Mouse (Mus musculus) cerebellum, postnatal 4 days (tissue): ENCODE measurements at regions not wholly inside any gene's neighbourhood (a gene's known extent, or its start where the extent isn't known, plus 50 kb on each side); places are given as distances from the start of the nearest gene placed in this dataset.
"Not testable (repeated sequence)": the region's sequence is repeated elsewhere in the genome, so short reads cannot be mapped to it uniquely, and the experiment has no call there.

Experiments used
- DNase-seq, 2 experiments: peaks; one replicate each; pipeline ENCODE4 v3.0.0; 2022; ENCODE audit warnings: low spot score in 2 of 2, mixed read lengths in 1 of 2

DNA sequence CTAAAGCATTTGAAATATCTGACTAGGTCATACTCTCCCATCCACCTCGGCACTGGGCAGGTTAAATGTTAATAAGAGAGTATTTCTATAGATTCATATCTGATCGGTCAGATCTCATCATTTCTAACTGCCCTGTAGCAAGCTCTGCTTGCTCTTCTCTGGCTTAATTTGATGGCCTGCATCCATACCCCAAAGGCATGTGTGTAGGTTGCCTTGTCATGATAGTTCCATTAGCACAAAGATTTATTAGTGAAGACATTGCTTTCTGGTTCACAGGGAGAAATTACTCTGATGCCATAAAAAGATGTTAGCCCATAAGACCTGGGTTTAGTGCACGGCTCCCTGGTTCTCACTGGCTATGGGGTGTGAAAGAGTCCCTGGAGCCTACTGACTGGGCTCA lies 232.3 kb downstream of the Lpin1 start:
- DNase-seq: no peak

DNA sequence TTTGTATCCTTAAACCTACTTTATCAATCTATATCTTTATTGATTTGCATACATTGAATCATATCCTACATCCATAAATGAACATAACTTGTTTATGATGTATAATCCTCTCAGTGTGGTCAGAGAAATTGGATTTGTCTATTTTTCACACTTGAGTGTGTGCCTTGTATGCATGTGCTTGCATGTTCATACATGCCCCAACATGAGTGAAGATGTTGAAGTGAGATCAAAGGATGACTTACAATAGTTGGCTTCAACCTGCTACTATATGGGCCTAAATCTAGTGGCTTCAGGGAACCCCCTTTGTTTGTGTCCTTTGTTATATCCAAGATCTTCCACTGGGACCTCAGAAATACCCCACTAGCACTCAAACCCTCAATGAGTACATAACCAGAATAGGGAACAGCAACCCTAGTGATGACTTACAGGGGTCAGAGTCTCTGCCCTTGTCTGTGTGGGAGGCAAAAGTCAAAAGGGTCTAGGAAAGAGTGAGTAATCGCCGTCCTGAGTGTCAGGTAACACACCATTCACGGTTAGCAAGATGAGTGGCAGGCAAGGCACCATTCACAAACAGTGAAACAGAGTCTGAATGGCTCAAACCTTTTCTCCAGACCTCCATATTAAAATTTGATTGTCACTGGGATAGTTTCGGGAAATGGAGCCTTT lies 236.3 kb downstream of the Lpin1 start:
- DNase-seq: no peak

DNA sequence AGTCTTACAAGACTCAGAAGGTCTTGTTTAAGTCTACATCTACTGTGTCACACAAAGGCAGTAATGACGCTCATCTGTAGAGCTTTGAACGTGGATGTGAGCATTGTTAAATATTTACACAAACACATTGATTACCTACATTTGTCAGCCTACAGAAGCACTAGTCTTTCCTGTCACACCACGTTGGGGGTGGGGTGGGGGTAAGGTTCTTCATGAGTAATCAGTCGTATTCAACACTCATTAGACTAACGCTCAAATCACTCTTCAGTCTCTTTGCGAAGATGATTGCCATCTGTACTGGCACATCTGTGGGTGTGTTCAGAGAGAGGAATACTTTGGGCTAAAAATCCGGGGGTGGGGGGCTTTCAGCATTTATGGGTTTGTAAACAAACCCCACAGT lies 240.7 kb downstream of the Lpin1 start:
- DNase-seq: no peak

DNA sequence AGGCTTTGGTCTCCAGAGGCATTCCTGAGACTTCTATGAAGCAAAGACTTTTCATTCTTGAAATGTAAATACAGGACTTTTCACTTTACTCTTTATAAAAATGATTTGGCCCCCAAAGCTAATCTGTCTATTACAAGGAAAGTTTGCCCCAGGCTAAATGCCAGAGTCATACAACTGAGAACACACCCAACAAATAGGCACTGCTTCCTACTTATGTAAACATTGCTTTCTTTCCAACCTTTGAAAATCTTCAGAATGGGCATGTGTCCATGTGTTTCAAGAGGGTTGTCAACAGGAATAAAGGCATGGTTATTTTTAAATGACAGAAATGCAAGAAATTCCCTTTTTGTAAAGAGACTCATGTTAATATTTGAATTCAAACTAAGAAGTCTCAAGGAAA lies 248.4 kb downstream of the Lpin1 start:
- DNase-seq: no peak

DNA sequence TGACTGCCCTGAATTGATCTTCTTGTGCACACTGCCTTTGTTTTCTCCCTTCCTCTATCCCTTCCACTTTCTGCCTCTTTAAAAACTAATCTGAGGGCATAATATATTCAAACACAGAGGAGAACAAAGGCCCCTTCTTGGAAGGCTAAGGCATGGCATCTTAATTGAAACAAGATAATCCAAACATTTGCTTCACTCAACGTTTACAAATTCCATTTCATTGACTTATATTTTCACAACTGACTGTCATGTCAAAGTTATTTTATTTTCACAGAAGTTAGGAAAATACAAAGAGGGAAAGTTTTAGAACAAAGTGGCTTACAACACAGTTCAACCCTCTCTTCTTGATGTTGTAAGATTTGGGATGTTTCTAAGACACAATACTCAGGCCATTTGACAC lies 251.9 kb downstream of the Lpin1 start:
- no peak for DNase-seq

DNA sequence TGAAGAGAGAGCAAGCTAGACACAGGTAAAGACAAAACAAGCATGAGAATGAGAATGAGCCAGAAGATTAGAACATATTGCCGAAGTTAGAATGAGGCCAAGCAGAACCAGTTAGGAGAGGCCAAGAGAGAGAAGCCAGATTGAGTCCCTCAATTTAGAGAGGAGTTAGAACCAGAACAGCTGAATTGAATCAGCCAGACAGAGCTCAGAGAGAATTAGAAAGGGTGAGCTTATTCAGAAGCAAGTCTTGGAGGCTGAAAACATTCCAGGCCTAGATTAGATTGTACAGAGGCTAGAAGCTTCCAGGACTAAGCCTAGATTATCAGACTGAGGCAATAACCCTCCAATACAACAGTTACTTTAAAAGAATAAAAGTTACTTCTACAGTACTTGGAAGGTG lies 256.1 kb downstream of the Lpin1 start:
- DNase-seq: no peak

DNA sequence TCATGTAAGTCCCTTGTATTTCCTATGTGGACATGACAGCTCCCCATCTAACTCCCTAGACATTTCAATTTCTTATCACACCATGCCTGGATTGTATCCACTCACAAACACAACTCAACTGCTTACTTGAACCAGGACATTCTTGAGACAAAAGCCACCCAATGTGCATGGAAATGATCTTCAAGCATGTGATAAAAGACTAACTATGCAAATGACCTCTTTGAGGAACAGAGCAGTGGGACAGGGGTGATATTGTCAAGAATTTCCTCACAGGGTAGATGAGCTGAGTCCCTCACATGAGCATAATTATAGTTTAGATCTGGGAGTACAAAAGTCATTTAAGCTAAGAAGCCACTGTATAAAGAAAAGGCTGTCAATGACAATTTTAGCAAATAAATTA lies 259.0 kb downstream of the Lpin1 start:
- no peak for DNase-seq

DNA sequence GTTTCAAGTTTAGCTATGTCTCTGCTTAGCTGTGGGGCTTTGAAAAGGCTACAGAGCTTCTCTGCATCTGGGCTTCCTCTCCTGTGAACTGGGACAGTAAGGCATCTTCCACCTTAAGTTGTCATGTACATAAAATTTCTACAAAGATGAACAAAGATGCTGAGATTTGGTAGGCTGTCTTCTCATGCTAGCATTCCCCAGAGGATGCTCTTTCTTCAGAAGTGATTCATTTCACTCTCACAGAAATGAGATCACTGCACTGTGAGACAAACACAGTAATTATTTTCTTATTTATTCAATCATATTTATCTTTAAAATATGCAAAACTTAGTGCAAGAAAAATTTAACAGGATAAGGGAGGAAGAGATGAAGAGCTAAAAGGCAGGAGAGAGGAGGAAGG lies 261.5 kb downstream of the Lpin1 start:
- no peak for DNase-seq

DNA sequence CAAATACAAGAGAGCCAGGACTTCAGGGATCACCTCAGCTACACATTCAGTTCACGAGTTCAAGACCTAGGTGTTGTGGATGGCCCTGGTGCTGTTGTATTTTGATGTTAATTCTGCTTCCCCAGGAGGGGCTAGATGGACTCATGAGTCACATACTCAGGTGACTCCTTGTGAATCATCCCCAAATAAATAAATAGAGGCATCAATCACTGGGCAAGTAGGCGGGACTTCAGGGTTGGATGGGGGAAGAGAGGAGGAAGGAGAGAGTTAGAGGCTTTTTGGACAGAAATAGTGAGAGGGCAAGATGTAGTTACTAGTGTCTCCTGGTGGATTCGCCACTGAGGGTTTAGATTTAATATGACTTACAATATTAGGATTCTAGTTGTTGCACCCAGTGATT lies 266.7 kb downstream of the Lpin1 start:
- no peak for DNase-seq

DNA sequence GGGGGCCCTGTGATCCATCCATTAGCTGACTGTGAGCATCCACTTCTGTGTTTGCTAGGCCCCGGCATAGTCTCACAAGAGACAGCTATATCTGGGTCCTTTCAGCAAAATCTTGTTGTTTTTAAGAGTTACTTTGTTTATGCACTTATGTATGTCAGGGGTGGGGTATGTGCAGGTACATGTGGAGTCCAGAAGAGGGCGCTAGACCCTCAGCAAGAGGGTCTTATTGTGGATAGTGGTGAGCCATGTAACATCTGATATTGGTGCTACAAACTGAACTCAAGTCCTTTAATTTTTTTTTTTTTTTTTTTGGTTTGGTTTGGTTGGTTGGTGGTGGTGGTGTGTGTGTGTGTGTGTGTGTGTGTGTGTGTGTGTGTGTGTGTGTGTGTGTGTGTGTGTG lies 268.7 kb downstream of the Lpin1 start:
- DNase-seq: not testable (repeated sequence)

DNA sequence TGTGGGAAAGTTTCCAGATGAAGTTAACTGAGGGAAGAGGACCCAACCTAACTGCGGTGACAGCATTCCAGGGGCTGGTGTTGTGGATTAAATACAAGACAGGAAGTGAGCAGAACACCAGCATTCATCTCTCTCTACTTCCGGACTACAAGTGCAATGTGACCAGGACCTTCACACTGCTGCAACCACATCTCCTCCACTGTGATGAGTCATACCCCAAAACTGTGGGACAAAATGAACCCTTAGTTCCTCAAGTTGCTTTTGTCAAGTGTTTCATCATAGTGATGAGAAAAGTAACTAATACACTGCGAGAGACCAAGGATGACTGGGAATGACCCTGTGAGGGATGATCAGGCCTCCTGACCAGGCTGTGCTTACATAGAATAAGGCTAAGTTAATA lies 279.3 kb downstream of the Lpin1 start:
- DNase-seq: no peak

DNA sequence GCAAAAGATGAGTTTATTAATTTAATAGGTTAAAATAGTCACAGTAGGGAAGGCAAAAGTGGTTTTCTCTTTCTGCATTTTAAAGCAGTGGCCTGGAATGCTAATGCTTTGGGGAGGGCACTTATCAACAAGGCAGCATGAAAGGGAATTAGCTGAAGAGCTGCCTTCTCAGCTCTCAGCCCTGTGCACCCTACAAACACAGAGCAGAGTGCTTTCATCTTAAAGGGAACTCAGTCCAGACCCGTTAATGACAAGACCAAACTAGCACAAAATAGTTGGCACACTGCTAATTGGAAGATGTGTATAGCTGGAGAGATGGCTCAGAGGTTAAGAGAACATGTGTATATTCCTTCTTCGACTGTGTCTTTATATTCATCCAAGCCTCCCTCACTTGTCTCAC lies 281.6 kb downstream of the Lpin1 start:
- no peak for DNase-seq

DNA sequence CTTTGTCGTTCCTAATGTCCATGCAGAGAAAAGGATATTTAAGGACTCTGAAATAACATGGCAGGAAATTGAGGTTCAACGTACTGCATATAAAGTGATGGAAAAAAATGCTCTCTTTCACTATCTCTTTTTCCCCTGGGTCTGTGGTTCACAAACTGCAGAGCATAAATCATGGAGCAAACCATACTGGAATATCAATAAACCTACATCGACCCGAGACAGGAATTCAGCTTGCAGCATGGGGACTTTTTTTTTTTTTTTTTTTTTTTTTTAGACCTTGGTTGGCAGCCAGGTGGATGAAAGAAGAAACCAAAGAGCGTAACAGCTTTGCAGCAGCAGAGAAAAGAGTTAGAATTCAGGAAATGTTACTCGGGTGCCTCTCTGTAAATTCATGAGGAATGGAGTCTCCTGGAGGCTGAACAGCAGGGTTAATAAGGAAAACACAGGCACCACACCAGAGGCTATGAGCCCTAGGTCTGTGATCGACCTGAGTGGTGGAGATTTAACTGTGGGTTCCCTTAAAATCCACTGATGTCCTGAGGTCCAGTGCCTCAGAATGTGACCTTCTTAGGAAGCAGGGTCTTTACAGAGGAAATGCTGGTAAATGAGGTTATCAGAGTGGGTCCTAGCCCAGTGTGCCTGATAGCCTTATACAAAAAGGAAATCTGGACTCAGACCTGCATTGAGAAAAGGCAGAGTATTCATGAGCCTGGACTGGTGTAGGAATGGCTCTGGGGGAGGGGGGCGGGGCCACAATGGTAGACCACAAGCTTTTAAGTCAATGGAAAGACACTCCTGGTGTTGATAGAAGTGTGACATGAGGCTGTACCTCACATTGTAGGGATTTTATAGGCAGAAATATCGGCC lies 290.0 kb downstream of the Lpin1 start:
- no peak for DNase-seq

DNA sequence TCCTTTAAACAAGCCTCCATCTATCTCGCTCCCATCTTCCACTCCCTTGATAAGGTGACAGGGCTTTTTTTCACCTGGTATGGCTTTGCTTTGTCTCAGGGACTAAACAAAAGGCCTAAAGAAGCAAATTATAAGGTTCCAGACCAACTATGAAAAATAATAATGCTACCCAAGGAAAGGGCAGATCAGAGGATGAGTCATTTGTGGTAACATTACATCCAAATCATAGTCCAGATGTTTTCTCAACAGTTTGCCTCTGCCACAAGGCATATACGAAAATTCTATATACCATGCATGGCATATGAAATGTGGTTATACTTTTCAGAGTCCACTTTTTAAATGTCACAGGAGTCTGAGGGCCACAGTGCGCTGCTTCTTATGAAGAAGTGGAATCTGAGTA lies 302.7 kb downstream of the Lpin1 start:
- DNase-seq: no peak

DNA sequence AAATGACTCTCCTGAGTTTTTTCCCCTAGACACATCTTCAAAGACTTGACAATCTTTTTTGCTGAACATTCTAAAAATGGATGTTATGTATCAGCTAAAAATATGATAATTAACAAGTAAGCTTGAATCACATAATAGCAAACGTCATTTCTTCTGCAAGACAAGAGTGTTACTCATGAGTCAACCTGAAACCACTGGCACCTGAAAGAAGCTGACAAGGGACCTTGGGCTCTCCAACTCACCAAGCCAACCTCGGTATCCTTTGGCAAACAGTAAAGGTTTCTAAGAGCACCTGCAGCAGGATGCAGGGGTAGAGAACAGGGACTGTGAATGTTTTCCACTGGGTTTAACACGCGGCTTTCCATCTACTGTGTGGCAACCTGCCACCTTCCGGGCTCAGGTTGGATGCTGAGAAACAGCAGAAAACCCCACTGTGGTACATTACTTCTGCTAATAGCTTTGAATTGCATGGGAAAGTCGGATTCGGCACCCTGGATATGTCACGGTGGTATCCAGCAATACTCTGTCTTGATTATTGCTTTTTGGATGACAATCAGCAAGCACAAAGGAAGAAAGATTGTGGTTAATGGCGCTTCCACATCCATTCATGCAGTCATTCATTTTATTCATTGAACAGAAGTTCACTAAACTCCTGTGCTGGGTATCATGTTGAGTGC lies 305.9 kb downstream of the Lpin1 start:
- no peak for DNase-seq

DNA sequence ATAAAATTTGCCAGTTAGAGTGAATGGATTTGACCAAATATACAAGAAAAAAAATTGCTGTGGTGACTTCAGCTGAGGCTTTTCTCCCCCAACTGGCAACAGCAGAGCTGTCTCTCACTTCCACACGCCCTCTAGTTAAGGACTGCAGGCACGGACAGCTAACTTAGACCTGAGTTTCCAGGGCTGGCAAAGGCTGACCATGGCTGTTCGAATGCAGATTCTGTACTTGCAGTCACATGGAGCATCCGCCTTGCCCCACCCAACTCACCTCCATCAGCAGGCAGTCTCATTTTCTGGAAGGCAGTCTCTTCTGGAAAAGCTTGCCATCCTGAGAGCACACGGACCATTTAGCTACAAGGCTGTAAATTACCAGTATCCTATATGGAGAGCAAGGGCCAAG lies 325.7 kb downstream of the Lpin1 start:
- no peak for DNase-seq

DNA sequence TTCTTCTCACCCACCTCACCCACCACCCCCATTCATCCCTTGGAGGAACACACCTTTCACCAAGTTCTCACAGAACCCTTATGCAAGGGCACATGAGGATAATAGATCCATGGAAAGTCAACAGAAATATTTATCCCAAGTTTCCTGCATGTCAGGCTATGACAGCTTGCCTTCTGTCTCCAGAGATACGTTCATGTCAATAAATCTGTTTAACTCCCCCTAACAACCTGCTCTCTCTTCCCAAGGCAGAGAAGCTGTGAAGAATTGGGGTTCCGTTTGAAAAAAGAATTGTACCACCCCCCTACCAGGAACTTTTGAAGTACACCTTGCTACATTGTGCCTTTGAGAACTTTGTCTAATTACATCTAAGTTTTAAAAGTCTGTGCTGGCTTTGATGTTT lies 331.6 kb downstream of the Lpin1 start:
- DNase-seq: no peak

DNA sequence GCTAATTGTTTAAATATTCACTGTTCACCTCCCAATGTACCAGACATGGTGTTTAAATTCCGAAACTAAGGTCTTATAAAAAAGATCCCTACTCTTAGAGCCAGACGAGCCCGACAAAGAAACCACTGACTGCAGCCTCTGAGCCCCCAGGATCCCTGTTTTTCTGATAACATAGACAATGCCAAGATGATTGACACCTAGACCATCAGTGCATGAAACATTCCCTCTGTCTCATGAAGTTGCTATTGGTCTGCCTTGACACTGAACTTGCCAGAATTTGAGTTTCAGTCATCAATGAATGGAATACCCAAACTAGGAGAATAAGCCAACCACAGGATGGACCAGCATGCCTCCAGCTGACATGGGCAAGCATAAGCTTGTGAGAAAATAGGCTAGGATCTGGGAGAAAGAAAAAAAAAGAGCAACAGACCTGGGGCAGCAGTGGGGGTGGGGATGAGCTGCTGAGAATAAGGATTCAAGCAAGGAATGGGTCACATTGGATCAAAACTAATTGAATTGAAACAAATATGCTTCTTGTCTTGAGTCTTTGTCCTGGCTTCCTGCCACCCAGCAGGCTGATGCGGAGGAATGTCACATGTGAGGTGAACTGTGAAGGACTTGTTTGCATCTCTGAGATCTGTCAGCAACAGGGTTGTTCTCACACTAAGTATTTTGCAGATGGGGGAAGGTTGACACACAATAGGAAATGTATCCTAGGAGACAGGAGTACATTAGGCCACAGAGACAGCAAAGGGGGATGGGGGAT lies 333.0 kb downstream of the Lpin1 start:
- DNase-seq: peak in 1 of 2 experiments; percentile 10

DNA sequence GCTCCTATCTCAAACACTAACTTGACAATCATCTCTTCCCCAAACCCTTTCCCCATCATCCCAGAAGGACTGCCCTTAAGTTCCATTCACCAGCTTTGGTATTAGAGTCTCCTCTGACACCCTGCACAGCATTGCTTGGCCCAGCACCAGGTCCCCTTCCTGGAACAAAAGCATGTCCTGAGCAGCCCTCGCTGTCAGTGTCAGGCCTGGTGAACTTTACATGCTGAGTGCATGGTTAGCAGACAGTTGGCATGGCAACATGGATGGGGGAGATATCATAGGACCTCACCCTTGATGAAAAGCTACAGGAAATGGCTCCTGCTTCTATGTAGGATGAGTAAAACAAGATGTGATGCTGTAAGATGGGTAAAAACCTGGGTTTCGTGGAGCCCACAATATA lies 333.6 kb downstream of the Lpin1 start:
- DNase-seq: no peak

DNA sequence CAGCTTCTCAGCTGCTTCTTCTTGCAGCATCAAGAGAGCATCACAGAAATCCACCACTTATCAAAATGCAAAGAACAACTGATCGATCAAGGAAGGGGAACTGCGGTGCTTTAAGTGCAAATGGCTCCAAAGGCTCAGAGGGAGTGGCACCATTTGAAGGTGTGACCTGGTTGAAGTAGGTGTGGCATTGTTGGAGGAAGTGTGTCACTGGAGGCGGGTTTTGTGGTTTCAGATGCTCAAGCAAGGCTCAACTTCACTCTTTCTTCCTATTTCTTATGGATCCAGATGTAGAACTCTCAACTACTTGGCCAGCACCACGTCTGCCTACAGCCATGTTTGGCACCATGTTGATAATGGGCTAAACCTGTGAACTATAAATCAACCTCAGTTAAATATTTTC lies 334.5 kb downstream of the Lpin1 start:
- DNase-seq: no peak

DNA sequence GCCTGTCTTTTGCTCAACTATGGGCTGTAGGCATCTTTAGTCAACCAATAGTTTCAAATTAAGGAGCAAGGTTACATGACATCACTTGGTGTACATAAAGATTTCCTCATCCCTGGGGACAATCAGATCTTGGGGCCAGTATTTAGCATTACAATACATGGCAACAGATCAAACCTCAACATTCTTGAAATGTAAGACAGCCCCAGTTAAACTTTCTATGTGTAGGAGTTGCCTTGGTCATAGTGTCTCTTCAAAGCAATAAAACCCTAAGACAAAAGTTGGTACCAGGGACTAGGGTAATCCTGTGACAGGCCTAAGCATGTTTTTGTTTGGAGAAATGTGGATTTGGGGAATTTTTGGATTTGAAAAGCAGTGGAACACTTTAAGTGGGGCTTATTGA lies 338.3 kb downstream of the Lpin1 start:
- DNase-seq: no peak

DNA sequence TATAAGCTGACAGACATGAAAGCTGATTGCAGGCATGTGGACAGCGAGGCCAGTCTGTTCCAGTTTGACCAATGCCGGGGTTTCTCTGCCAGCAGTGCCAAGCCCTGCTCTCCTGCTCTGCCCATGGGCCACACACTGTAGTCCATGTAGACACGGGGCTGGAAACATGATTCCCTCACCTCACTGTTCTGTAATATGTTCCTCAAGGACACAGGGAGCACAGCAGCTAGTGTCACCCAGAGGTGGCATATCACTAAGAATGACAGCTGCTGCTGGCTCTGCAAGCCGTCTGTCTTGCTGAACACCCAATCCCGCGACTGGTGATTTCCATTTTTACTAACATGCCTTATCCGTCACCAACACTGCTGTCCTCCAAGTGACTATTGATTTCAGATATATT lies 339.9 kb downstream of the Lpin1 start:
- DNase-seq: no peak
